Mouse (Mus musculus): ENCODE measurements around the gene Mtg1.
A peak's percentile ranks its signal among the peaks of the same experiment; 100 is the strongest.

DNA sequence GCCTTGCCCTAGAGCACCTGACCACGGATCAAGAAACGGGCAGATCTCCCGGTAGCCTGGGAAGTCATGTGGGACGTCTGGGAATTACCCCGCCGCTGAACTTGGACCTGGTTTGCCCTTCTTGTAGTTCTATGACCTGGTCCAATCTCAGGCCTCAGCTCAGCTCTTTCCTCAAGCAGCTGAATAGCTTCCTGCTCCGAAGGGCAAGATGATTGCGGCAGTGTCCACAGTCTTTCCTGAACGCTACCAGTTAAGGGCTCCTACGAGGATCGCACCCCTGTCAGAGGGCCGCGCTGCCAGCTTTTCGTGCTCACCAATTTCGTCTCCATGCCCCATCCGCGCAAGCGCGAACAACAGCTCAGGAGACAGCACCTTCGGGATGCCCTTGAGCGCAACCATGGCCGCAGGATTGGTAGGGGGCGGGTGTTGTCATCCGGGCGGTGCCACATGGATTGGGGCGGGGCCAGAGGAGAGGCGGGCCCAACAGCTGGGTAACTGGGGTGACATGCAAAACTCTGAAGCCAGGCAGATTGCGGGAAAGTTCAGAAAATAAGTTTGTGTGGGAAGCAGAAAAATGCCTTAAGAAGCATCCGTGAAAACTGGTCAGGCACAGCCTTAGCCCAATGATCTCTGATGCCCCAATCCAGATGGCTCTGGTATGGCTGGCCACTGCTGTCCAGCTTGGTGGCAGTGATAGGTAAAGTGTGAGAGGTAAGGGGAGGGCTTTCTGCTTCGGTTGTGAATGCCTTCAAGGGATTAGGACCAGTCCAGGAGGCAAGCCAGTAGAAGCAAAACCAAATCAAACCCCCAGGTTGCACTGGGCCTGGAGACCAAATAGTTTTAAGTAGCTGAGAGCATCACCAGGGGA is 35.1 kb upstream of the Mtg1 start, which contains the start of gene Fuom:
- TF ChIP-seq POLR2A (IDR thresholded peaks at IDR 0.05; ENCODE audit: insufficient read depth, low read depth, low read length) (peak; percentile 76), CTCF (IDR thresholded peaks at IDR 0.05) (no peak)

All from heart, adult 2 months (tissue).